Mouse (Mus musculus): ENCODE results near the gene 2010003K11Rik.

2010003K11Rik gene

GRCm38 (mm10) chr19:4498062-4498933, at the start of gene 2010003K11Rik:
TSS of gene 2010003K11Rik (minus strand) at chr19:4498583.
- DNase-seq = peak in 1 of 2 experiments; percentile 40

GRCm38 (mm10) chr19:4547801-4548200, 49.4 kb upstream of the 2010003K11Rik start:
- DNase-seq = no peak

GRCm38 (mm10) chr19:4545841-4546240, 47.5 kb upstream of the 2010003K11Rik start:
- DNase-seq = no peak

DNA sequence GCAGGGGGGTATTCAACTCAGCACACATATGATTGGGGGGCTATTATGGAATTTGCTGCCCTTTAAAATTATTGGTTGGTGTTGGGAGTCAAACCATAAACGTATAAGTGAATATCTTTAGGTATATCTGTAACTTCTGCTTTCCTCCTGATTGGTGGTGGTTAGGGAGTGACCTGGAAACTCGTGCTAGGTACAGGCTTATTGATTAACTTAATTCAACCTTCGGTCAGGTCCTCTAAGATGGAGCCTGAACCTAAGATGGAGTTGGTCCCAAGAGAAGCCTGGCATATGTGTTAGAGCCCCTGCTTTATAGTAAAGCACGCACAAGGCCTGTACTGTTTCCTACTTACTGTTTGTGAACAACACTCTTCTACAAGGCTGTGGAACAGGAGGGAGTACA, 46.7 kb upstream of the 2010003K11Rik start:
- DNase-seq = peak in 1 of 2 experiments; percentile 31

DNA sequence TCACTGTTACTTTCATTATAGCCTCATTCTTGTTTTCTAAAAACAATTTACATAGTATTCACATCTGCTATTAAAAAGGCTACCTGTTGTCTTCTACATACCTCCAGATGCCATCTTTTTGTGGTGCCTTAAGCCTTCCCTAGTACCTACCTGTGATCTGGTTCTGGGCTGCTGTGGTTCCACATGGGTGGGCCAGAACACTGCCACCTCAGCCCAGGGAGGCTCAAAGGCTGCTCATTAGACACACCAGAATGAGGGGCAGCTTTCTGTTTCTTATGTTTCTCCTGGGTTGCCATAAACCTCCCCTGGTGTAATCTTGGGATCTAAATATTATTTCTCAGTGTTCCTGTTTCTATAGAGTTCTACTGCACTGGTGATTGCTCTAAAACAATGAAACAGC, 43.7 kb upstream of the 2010003K11Rik start:
- DNase-seq = no peak

DNA sequence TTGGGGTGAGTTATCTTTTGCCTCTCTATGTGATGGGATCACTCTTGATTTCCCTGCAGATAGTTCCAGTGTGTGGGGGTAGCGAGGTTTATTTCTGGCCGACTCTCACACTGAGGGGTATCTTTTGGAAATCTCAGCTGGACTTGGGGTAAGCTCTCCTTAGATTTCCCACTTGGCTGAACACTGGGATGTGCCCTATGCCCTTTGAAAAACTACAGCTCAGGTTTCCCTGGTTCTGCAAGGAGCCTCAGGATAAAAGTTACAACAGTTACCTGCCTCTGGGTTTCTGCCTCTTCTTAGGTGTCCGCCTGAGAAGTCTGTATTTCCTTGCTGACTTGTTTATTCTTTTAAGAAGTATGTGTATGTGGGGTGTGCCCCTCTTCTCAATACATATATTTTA, 42.6 kb upstream of the 2010003K11Rik start:
- DNase-seq = peak in 1 of 2 experiments; percentile 36

DNA sequence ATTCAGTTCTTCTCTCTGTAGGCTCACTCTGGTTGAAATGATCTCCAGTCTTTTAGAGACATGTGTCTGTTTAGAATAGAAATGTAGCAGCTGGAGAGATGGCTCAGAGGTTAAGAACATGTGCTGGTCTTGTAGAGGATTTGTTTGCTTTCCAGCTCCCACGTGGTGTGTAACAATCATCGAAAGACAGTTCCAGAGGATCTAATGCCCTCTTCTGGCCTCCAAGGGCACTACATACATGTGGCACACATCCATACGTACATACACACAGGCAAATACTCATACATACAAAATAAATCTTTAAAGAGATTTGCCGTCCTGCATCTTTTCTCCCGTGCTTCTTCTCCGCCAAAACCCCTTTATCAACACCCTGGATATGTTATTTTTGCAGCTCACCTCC, 41.9 kb upstream of the 2010003K11Rik start:
- DNase-seq = no peak

GRCm38 (mm10) chr19:4536606-4537005, 38.2 kb upstream of the 2010003K11Rik start:
- DNase-seq = no peak

- no peak for DNase-seq
These were observed 37.5 kb upstream of the 2010003K11Rik start for GRCm38 (mm10) chr19:4535922-4536321.

GRCm38 (mm10) chr19:4534646-4535045, 36.3 kb upstream of the 2010003K11Rik start:
- no peak for DNase-seq

- no peak for DNase-seq
These were observed 23.2 kb upstream of the 2010003K11Rik start for GRCm38 (mm10) chr19:4521426-4522050.

DNA sequence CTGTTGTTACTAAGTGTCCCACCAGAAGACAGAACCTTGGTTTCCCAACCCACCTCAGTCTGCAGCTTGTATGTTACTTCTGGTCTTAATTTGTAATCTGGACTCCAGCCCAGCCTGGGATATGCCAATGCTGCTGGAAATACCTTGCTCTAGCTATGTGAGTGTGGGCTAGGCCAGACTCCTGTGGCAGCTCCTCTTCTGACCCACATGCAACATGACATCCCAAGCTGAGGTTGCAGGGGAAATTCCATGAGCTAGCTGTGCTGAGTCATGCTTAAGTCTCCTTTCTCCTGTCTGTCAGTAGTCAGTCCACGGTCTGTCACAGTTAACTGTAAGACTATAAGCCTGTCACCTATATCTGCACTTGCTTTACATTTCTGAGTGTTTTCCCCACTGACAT, 19.1 kb upstream of the 2010003K11Rik start:
- DNase-seq = no peak

GRCm38 (mm10) chr19:4516288-4516687, 17.9 kb upstream of the 2010003K11Rik start:
- no peak for DNase-seq

GRCm38 (mm10) chr19:4515746-4516145, 17.4 kb upstream of the 2010003K11Rik start:
- DNase-seq = no peak

- no peak for DNase-seq
These were observed 15.0 kb upstream of the 2010003K11Rik start for GRCm38 (mm10) chr19:4513236-4513858.

DNA sequence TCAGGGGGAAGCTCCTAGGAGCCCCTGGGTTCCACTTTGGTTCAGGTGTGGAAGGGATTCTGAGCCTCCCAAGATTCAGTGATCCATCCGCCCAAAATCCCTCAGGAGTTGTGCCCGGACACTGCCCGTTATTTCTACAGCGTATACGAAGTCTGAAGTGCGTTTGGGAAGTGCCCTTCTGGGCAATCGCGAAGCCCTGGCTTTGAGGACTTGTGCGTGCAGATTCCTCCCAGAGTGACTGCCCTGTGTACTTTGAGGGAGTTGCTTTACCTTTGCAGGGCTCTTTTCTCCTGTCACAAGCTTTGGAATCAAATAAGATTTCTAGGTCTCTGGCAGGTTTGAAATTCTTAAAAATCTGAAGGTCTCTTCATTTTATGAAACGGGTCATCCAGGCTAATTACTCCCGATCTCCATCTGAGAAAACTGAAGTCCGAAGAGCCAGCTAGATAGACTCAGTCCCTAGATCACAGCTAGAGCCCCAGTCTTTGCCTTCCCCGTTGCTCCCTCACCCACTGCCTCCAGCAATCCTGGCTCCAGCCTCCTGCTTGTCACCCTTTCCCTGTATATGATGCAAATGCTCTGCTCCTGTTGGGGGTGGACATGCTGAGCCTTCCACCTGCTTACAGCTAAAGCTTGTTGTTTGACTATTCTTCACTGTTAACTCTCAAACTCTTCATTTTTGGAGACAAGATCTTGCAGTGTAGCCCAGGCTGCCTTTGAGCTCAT, 12.9 kb upstream of the 2010003K11Rik start:
- DNase-seq = no peak

- peak; percentile 99 to 100 for DNase-seq
These were observed 11.9 kb upstream of the 2010003K11Rik start, which contains the start of gene Pcx for GRCm38 (mm10) chr19:4509986-4510963. TSS of gene Pcx (plus strand) at chr19:4510472.

GRCm38 (mm10) chr19:4507746-4508145, 9.4 kb upstream of the 2010003K11Rik start:
- no peak for DNase-seq

- no peak for DNase-seq
These were observed 6.4 kb upstream of the 2010003K11Rik start for GRCm38 (mm10) chr19:4504830-4505229.

DNA sequence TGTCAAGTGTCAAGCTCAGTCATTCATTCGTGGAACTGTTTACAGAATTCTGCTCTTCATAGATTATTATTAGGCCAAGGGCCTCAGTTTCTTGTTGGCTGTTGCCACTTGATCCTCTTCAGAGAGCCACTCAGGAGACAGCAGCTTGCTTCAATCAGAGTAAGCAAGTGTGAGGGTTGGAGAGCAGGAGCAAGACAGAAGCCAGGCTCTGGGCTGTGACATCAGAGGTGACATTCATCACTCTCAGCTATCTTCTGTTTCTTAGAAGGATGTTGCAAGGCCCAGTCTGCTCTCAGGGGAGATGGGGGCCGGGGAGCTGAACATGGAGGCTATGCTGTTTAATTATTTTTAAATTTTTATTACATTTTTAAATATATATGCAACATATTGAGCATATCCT, 4.3 kb upstream of the 2010003K11Rik start:
- DNase-seq = no peak

GRCm38 (mm10) chr19:4497263-4497973, 965 bp downstream of the 2010003K11Rik start:
- DNase-seq = peak; percentile 56 to 81
